9 mouse cellular contexts compared by ENCODE assay signal in the genomic region with DNA sequence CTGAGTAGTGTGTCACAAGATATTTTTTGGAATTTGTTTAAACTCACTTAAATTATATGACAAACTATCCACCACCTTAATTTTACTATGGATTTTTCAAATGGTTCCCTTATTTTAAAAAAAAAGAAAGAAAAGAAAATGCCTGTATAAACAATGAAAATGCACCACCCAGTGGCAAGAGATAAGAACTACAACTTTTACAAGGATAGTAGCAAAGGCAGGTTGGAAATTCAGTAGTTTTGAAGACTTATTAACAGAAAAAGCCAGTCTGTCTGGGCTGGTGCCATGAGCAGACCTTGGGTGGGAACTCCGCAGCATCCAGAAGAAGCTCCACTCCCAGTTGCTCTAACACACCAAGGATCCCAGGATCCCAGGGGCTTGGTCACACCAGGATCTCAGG. TPM values are rescaled to one million over a fixed set of nuclear protein-coding genes. Genes with fewer than 3 reads are reported as not detected.
DNase-seq lines count a peak whose midpoint lies in the region; ATAC-seq and TF ChIP-seq lines count a peak whose summit lies in the region.
"Had no signal": no experiment of that assay in that cellular context is flagged by ENCODE, and none has a peak within 500 bp of the region (broad histone marks: within the 10 kb centered on the region; RNA-seq: fewer than 3 reads in every experiment).

No protein-coding gene starts in this region.

- DNase-seq in kidney, postnatal 10 days = peak; percentile 34
- peak; percentile 36 for DNase-seq in B cell, adult 2 months
- DNase-seq in MEL (ENCODE audit: low read depth, low spot score) = peak; percentile 71
- DNase-seq in induced T-regulatory cell, adult 2 months (ENCODE audit: low read depth) = peak; percentile 74
- no peak for DNase-seq in urinary bladder, postnatal 14 days (ENCODE audit: low spot score)
- no peak for DNase-seq in frontal cortex, postnatal 25 days (ENCODE audit: low spot score in 2 of 2)
- no peak for DNase-seq in Muller cell, postnatal 12 days (ENCODE audit: inconsistent ontology term)

- no peaks in the 10 kb centered on the region for H3K9me3 ChIP-seq in kidney, embryonic 16.5 days (ENCODE audit: low read length)
- H3K9me3 ChIP-seq in MEL (replicated peaks; ENCODE audit: insufficient read depth, low read length) = no peaks in the 10 kb centered on the region
- H3K9me3 ChIP-seq: hindbrain, embryonic 15.5 days had no signal

- no peaks in the 10 kb centered on the region for H3K27me3 ChIP-seq in kidney, embryonic 16.5 days (ENCODE audit: insufficient read depth, low read length)
- H3K27me3 ChIP-seq in MEL (ENCODE audit: control insufficient read depth in 1 of 2, insufficient read depth in 2 of 2, low read length in 2 of 2) = no peaks in the 10 kb centered on the region
- H3K27me3 ChIP-seq: hindbrain, embryonic 15.5 days had no signal

- no peak for ATAC-seq in kidney, embryonic 16.5 days (ENCODE audit: low FRiP score, low TSS enrichment)

- no peak overlapping the region for H3K27ac ChIP-seq in kidney, embryonic 16.5 days (ENCODE audit: low read length)
- H3K27ac ChIP-seq in MEL (ENCODE audit: control insufficient read depth, low read depth, low read length) = no peak overlapping the region
- H3K27ac ChIP-seq: hindbrain, embryonic 15.5 days had no signal

- no peak overlapping the region for H3K4me3 ChIP-seq in kidney, embryonic 16.5 days (ENCODE audit: low read length)
- no peak overlapping the region for H3K4me3 ChIP-seq in MEL (ENCODE audit: control insufficient read depth in 1 of 2, insufficient read depth in 1 of 2, low read depth in 2 of 2, low read length in 2 of 2)
- H3K4me3 ChIP-seq: hindbrain, embryonic 15.5 days had no signal

- TF ChIP-seq CTCF in MEL (IDR thresholded peaks at IDR 0.05 in 2 of 3, conservative IDR thresholded peaks at IDR 0.05 in 1 of 3; ENCODE audit: control insufficient read depth in 1 of 3, insufficient read depth in 1 of 3, low read depth in 2 of 3, low read length in 3 of 3, poor library complexity in 1 of 3, severe bottlenecking in 1 of 3) = peak in 2 of 3 experiments; percentile 38 to 76; a peak in 3 of 6 replicates

- WGBS in kidney, embryonic 16.5 days = 57% methylated on average over 1 of the region's 1 CpGs

- no peak overlapping the region for H3K4me2 ChIP-seq in kidney, embryonic 16.5 days (replicated peaks; ENCODE audit: low read depth, low read length)
- H3K4me2 ChIP-seq: hindbrain, embryonic 15.5 days had no signal

- no peak for TF ChIP-seq EP300 in MEL (IDR thresholded peaks at IDR 0.05; ENCODE audit: low read depth in 1 of 2, low read length in 2 of 2)

- no peak for TF ChIP-seq POLR2A in MEL (IDR thresholded peaks at IDR 0.05; ENCODE audit: control insufficient read depth in 1 of 2, insufficient read depth in 1 of 2, low read depth in 1 of 2, low read length in 2 of 2, poor library complexity in 1 of 2)

- peaks cover 22% of the 10 kb centered on the region for H3K79me2 ChIP-seq in MEL (ENCODE audit: control insufficient read depth, insufficient read depth, low read length, poor library complexity)

- no peaks in the 10 kb centered on the region for H3K36me3 ChIP-seq in kidney, embryonic 16.5 days (ENCODE audit: insufficient read depth, low read length)
- peaks cover 0 to 21% of the 10 kb centered on the region in 2 experiments; a peak in 2 of 4 replicates for H3K36me3 ChIP-seq in MEL (ENCODE audit: control insufficient read depth in 1 of 2, insufficient read depth in 2 of 2, low read length in 2 of 2)
- H3K36me3 ChIP-seq: hindbrain, embryonic 15.5 days had no signal

- 0 out of 2 replicates have a peak, but pooled peaks cover 4% of the 10 kb centered on the region for H3K4me1 ChIP-seq in kidney, embryonic 16.5 days (ENCODE audit: insufficient read depth, low read length)
- peaks cover 5 to 27% of the 10 kb centered on the region in 2 experiments for H3K4me1 ChIP-seq in MEL (ENCODE audit: control insufficient read depth in 1 of 2, insufficient read depth in 2 of 2, low read length in 2 of 2)

- no peak overlapping the region for H3K9ac ChIP-seq in kidney, embryonic 16.5 days (replicated peaks; ENCODE audit: low read length)
- no peak overlapping the region for H3K9ac ChIP-seq in MEL (ENCODE audit: control insufficient read depth, low read depth, low read length, poor library complexity, severe bottlenecking)
- H3K9ac ChIP-seq: hindbrain, embryonic 15.5 days had no signal

- peak; percentile 92 for TF ChIP-seq RAD21 in MEL (IDR thresholded peaks at IDR 0.05; ENCODE audit: low read depth, low read length)

TF ChIP-seq in MEL, 35 proteins besides CTCF, POLR2A, EP300 and RAD21:
- no peak for TF ChIP-seq ZMIZ1 (IDR thresholded peaks at IDR 0.05; ENCODE audit: low read depth, low read length)
- peak; percentile 26; the same call in 1 of the 2 replicates for TF ChIP-seq MYC (IDR thresholded peaks at IDR 0.05; ENCODE audit: low read depth, low read length)
- TF ChIP-seq NELFE (IDR thresholded peaks at IDR 0.05; ENCODE audit: low read depth, low read length) = no peak
- no peak for TF ChIP-seq RCOR1 (IDR thresholded peaks at IDR 0.05; ENCODE audit: low read depth, low read length)
- TF ChIP-seq MAX (IDR thresholded peaks at IDR 0.05; ENCODE audit: low read length) = no peak
- TF ChIP-seq GATA1 (IDR thresholded peaks at IDR 0.05; ENCODE audit: low read depth, low read length) = peak; percentile 21; the same call in 1 of the 2 replicates
- TF ChIP-seq KAT2A (conservative IDR thresholded peaks at IDR 0.05; ENCODE audit: low read depth, low read length) = no peak
- TF ChIP-seq ZNF384 (IDR thresholded peaks at IDR 0.05; ENCODE audit: low read depth, low read length) = peak; percentile 97
- TF ChIP-seq HCFC1 (IDR thresholded peaks at IDR 0.05; ENCODE audit: low read depth, low read length) = 0 out of 2 replicates have a peak, but pooled peaks have one; percentile 22
- 0 out of 2 replicates have a peak, but pooled peaks have one; percentile 63 for TF ChIP-seq SIN3A (IDR thresholded peaks at IDR 0.05; ENCODE audit: low read length)
- no peak for TF ChIP-seq USF1 (IDR thresholded peaks at IDR 0.05; ENCODE audit: low read depth, low read length)
- TF ChIP-seq CHD1 (IDR thresholded peaks at IDR 0.05; ENCODE audit: low read depth, low read length) = no peak
- peak; percentile 83 for TF ChIP-seq ZC3H11A (IDR thresholded peaks at IDR 0.05; ENCODE audit: low read depth, low read length)
- peak; percentile 81 for TF ChIP-seq SMC3 (IDR thresholded peaks at IDR 0.05; ENCODE audit: low read depth, low read length)

RNA-seq across cellular contexts. Expression of a gene that starts 39.7 kb away (rescaled TPM):
- polyA plus RNA-seq in kidney, embryonic 16.5 days (2015; fragmentation: Nextera tagmentation; extraction: Ambion mirVana) = 7.3 and 7.5 TPM in 2 replicates
- 32.5 and 33.2 TPM in 2 replicates for total RNA-seq in MEL (2012; rRNA removed)
- 10 to 100 TPM; 38.8 to 41.2 TPM for polyA plus RNA-seq in MEL (2012; ENCODE audit: insufficient read depth in 1 of 2, insufficient read length in 2 of 2, low read depth in 1 of 2, low replicate concordance in 2 of 2, missing spikeins in 1 of 2)

Comparison
In these comparisons a context has a peak if more than half of its experiments do, and no peak if none do; other contexts are left out.
1. DNase-seq: peak in kidney, postnatal 10 days (single experiment), B cell, adult 2 months (2 of 2), MEL (single experiment) and induced T-regulatory cell, adult 2 months (single experiment); none in urinary bladder, postnatal 14 days (single experiment), frontal cortex, postnatal 25 days (0 of 2) and Muller cell, postnatal 12 days (single experiment).